Mouse (Mus musculus) embryonic fibroblast, embryonic 13.5 days (primary cell): ENCODE data around the gene Gm3373. TPM values are rescaled to one million over a fixed set of nuclear protein-coding genes. Genes with fewer than 3 reads are reported as not detected.
"Not testable (repeated sequence)": the region's sequence is repeated elsewhere in the genome, so short reads cannot be mapped to it uniquely, and the experiment has no call there.

Source experiments
- H3K27ac ChIP-seq: 2 replicates; pipeline ENCODE4 v1.5.1; 2012; ENCODE audit warnings: low read length, control low read depth, inconsistent platforms; ENCODE audit not compliant: insufficient read depth
- H3K4me1 ChIP-seq: 2 replicates; pipeline ENCODE4 v1.6.1; 2011; ENCODE audit warnings: low read length; ENCODE audit not compliant: control insufficient read depth, insufficient read depth
- H3K4me3 ChIP-seq: 2 replicates; pipeline ENCODE4 v1.5.1; 2011; ENCODE audit warnings: mild to moderate bottlenecking, control low read depth, low read length; ENCODE audit not compliant: insufficient read depth
- polyA plus RNA-seq: library from polyadenylated mRNA; stranded (reverse); fragments of >200 nt; gene quantifications from 2 replicates; pipeline ENCODE4 v1.2.4, GENCODE M21; 2011; ENCODE audit warnings: low read depth; ENCODE audit not compliant: missing spikeins, insufficient read length

Gm3373 gene
- not detected in 2 replicates for polyA plus RNA-seq

DNA sequence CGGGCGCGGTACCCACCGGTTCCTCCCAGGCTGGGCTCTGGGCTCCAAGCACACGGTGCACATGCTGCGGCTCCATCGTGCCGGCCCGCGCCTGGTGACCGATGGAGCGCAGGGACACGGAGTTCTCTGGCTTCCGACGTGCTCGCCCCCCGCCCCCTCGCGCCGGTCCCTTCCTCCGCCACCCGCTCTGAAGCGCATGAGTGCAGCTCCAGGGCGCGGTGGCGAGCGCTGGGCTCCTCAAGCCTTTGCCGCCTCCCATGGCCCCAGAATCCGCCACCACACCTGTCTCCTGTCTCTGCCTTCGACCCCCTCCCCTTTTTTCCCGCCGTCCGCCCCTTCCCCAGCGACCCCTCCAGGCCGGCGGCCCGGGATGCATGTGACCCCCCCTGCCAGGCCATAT lies at the start of gene Gm3373:
Gene Gm3373, minus strand, starts transcription at position 101 of the 400 bp plus-strand sequence.
- not testable (repeated sequence) for H3K27ac ChIP-seq, H3K4me3 ChIP-seq, H3K4me1 ChIP-seq

DNA sequence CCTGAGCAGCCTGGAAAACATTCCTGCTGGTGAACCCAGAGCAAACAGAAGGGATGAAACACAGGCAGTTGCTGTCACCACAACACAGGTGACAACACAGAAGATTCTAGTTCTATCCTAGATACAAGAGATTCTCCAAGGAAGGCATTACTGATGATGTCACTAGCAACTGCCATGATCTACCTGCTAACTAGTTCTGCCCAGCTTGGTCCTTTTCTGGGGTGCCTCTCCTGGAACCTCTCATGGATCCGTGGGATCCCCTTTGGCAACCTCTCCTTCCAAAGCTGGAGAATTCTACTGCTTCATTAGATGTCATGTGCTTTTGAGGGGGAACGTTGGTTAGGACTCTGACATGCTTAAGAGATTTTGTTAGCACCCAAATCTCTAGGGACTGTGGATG lies 54.0 kb downstream of the Gm3373 start, which contains the start of gene Gm9603:
Gene Gm9603, minus strand, starts transcription at position 101 of the 400 bp plus-strand sequence.
- H3K27ac ChIP-seq, H3K4me1 ChIP-seq, H3K4me3 ChIP-seq: not testable (repeated sequence)

Other genes with a start within 250 kb of the Gm3373 start
- not detected in 2 replicates for gene Gm3488, start 239.9 kb downstream of the Gm3373 start, polyA plus RNA-seq
- gene Gm3532, start 203.1 kb downstream of the Gm3373 start, polyA plus RNA-seq = not detected in 2 replicates
- gene Gm8265, start 108.5 kb downstream of the Gm3373 start, polyA plus RNA-seq = not detected in 2 replicates
- gene Gm9603, start 54.1 kb downstream of the Gm3373 start, polyA plus RNA-seq = not detected in 2 replicates
- gene Gm3383, start 66.4 kb upstream of the Gm3373 start, polyA plus RNA-seq = not detected in 2 replicates
- not detected in 2 replicates for gene Gm3424, start 88.8 kb upstream of the Gm3373 start, polyA plus RNA-seq
- gene Gm8237, start 138.8 kb upstream of the Gm3373 start, polyA plus RNA-seq = not detected in 2 replicates
- gene Gm3248, start 220.2 kb upstream of the Gm3373 start, polyA plus RNA-seq = not detected in 2 replicates
- not detected in 2 replicates for gene Gm3453, start 237.6 kb upstream of the Gm3373 start, polyA plus RNA-seq